Mouse (Mus musculus) myocyte (in vitro differentiated cells): Measurements from ENCODE around the gene Zbp1. TPM values are rescaled to one million over a fixed set of nuclear protein-coding genes. Genes with fewer than 3 reads are reported as not detected.

Experiments used
- H3K27me3 ChIP-seq: one replicate; pipeline ENCODE4 v1.6.1; 2011; ENCODE audit not compliant: control insufficient read depth, insufficient read depth, insufficient read length
- H3K36me3 ChIP-seq: one replicate; pipeline ENCODE4 v1.6.1; 2011; ENCODE audit not compliant: control insufficient read depth, insufficient read depth
- H3K4me2 ChIP-seq: one replicate; pipeline ENCODE4 v1.6.1; 2011; ENCODE audit warnings: low read depth, control low read depth
- H3K4me3 ChIP-seq: one replicate; pipeline ENCODE4 v1.5.1; 2011; ENCODE audit warnings: mild to moderate bottlenecking, control low read depth, moderate library complexity
- H3K79me2 ChIP-seq: one replicate; pipeline ENCODE4 v1.6.1; 2011; ENCODE audit not compliant: control insufficient read depth, insufficient read depth
- H3ac ChIP-seq: one replicate; pipeline ENCODE4 v1.6.1; 2011; ENCODE audit not compliant: control insufficient read depth, insufficient read length
- CEBPB ChIP-seq: IDR thresholded peaks from 2 replicates; pipeline ENCODE4 v1.6.1; 2011; ENCODE audit warnings: mild to moderate bottlenecking, moderate library complexity; ENCODE audit not compliant: poor library complexity, insufficient read depth, severe bottlenecking
- E2F4 ChIP-seq: IDR thresholded peaks from one replicate; pipeline ENCODE4 v1.6.1; 2011; ENCODE audit warnings: mild to moderate bottlenecking, control low read depth, moderate library complexity; ENCODE audit not compliant: insufficient read depth
- MAX ChIP-seq: IDR thresholded peaks from one replicate; pipeline ENCODE4 v1.6.1; 2011; ENCODE audit warnings: low read depth, mild to moderate bottlenecking, control low read depth
- MYOD1 ChIP-seq, 3 experiments: IDR thresholded peaks; one replicate each; pipeline ENCODE4 v1.6.1; 2011; ENCODE audit warnings: control low read depth in 2 of 3, low read depth in 2 of 3, mild to moderate bottlenecking in 2 of 3, moderate library complexity in 1 of 3; ENCODE audit not compliant: insufficient read length in 2 of 3, control insufficient read depth in 1 of 3
- MYOG ChIP-seq, 3 experiments: IDR thresholded peaks; one replicate each; pipeline ENCODE4 v1.6.1; 2011; ENCODE audit warnings: control low read depth in 2 of 3, low read depth in 2 of 3, mild to moderate bottlenecking in 2 of 3; ENCODE audit not compliant: insufficient read length in 2 of 3, control insufficient read depth in 1 of 3, insufficient read depth in 1 of 3
- POLR2A ChIP-seq: IDR thresholded peaks from one replicate; pipeline ENCODE4 v1.6.1; 2011; ENCODE audit warnings: low read depth, mild to moderate bottlenecking, control low read depth, moderate library complexity; ENCODE audit not compliant: insufficient read length
- POLR2AphosphoS2 ChIP-seq: IDR thresholded peaks from one replicate; pipeline ENCODE4 v1.6.1; 2011; ENCODE audit warnings: low read depth, control low read depth; ENCODE audit not compliant: insufficient read length
- REST ChIP-seq: IDR thresholded peaks from one replicate; pipeline ENCODE4 v1.6.1; 2011; ENCODE audit warnings: mild to moderate bottlenecking, control low read depth, moderate library complexity; ENCODE audit not compliant: insufficient read depth, insufficient read length
- SRF ChIP-seq: IDR thresholded peaks from one replicate; pipeline ENCODE4 v1.6.1; 2011; ENCODE audit warnings: low read depth; ENCODE audit not compliant: control insufficient read depth, insufficient read length
- TCF12 ChIP-seq: IDR thresholded peaks from one replicate; pipeline ENCODE4 v1.6.1; 2011; ENCODE audit warnings: mild to moderate bottlenecking, control low read depth; ENCODE audit not compliant: poor library complexity, insufficient read depth, severe bottlenecking
- TCF3 ChIP-seq: IDR thresholded peaks from one replicate; pipeline ENCODE4 v1.6.1; 2011; ENCODE audit warnings: low read depth, control low read depth; ENCODE audit not compliant: insufficient read length
- USF1 ChIP-seq: IDR thresholded peaks from one replicate; pipeline ENCODE4 v1.6.1; 2011; ENCODE audit warnings: low read depth, mild to moderate bottlenecking, control low read depth, moderate library complexity
- polyA plus RNA-seq: library from polyadenylated mRNA; unstranded; fragments of >200 nt; fragmentation: generic; extraction: Trizol; gene quantifications from one replicate; pipeline ENCODE4 v1.2.1, GENCODE M21; 2012; ENCODE audit warnings: missing spikeins

Gene Zbp1
- polyA plus RNA-seq, 1 experiment = 1.1 TPM

DNA sequence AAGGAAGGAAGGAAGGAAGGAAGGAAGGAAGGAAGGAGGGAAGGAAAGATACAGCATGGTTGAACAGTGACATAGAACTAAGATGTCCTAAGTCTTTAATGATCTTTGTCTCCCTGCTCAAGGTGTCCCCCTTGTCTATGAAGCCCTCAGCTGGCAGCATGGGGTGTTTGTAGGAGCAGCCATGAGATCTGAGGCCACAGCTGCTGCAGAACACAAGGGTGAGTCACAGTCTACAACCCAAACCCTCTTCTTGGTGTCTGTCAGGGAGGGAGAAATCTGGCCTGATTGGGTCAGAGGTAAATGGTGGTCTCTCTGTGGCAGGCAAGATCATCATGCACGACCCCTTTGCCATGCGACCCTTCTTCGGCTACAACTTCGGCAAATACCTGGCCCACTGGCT, 60.9 kb downstream of the Zbp1 start:
- TF ChIP-seq MYOG (IDR thresholded peaks at IDR 0.05; ENCODE audit: control insufficient read depth in 1 of 3, insufficient read depth in 1 of 3, insufficient read length in 2 of 3, low read depth in 2 of 3) (no peak), SRF (no peak), TCF12 (no peak), MYOD1 (IDR thresholded peaks at IDR 0.05; ENCODE audit: control insufficient read depth in 1 of 3, insufficient read length in 2 of 3, low read depth in 2 of 3) (peak in 1 of 3 experiments; percentile 13), POLR2A (no peak)
- no peaks in the 10 kb centered on the region for H3K36me3 ChIP-seq
- no peak overlapping the region for H3ac ChIP-seq
- no peaks in the 10 kb centered on the region for H3K79me2 ChIP-seq
- H3K4me3 ChIP-seq = no peak overlapping the region
- peaks cover 43% of the 10 kb centered on the region for H3K27me3 ChIP-seq
- H3K4me2 ChIP-seq = no peak overlapping the region

DNA sequence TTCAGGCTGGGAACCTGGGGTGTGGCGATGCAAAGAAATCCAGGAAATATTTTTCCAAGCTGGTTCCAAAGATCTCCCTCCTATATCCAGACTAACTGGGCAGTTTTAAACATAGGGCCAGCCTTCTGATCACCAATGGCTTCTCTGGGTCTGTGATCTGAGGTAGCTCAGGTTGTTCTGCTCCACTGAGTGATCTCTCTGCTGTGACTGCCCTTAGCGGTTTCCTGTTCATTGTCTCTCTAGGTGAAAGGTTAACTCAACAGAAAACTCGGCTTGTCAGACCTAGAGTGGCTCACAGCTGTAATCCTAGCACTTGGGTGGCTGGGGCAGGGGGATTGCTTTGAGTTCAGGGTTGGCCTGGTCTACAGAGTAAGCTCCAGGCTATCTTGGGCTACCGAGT, 61.3 kb downstream of the Zbp1 start:
- peaks cover 45% of the 10 kb centered on the region for H3K27me3 ChIP-seq
- H3ac ChIP-seq = no peak overlapping the region
- H3K79me2 ChIP-seq = no peaks in the 10 kb centered on the region
- TF ChIP-seq MAX (no peak), TCF3 (no peak), SRF (no peak), E2F4 (no peak), CEBPB (no peak), TCF12 (no peak), POLR2A (no peak), REST (no peak), USF1 (no peak), MYOD1 (IDR thresholded peaks at IDR 0.05; ENCODE audit: control insufficient read depth in 1 of 3, insufficient read length in 2 of 3, low read depth in 2 of 3) (no peak), MYOG (IDR thresholded peaks at IDR 0.05; ENCODE audit: control insufficient read depth in 1 of 3, insufficient read depth in 1 of 3, insufficient read length in 2 of 3, low read depth in 2 of 3) (no peak), POLR2AphosphoS2 (no peak)
- H3K36me3 ChIP-seq = no peaks in the 10 kb centered on the region
- H3K4me3 ChIP-seq = no peak overlapping the region
- no peak overlapping the region for H3K4me2 ChIP-seq

DNA sequence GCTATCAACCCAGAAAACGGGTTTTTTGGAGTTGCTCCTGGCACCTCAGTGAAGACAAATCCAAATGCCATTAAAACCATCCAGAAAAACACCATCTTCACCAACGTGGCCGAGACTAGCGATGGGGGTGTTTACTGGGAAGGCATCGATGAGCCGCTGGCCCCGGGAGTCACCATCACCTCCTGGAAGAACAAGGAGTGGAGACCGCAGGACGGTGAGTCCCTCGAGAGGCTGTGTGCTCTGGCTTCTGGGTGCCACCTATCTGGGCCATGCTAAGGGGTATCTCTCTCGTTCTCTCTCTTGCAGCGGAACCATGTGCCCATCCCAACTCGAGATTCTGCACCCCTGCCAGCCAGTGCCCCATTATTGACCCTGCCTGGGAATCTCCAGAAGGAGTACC, 61.8 kb downstream of the Zbp1 start:
- no peak overlapping the region for H3K4me2 ChIP-seq
- H3K79me2 ChIP-seq = no peaks in the 10 kb centered on the region
- TF ChIP-seq TCF3 = no peak
- TF ChIP-seq TCF12 = no peak
- TF ChIP-seq E2F4 = no peak
- TF ChIP-seq MAX = no peak
- TF ChIP-seq MYOD1 (IDR thresholded peaks at IDR 0.05; ENCODE audit: control insufficient read depth in 1 of 3, insufficient read length in 2 of 3, low read depth in 2 of 3) = no peak
- TF ChIP-seq REST = no peak
- no peak for TF ChIP-seq USF1
- TF ChIP-seq MYOG (IDR thresholded peaks at IDR 0.05; ENCODE audit: control insufficient read depth in 1 of 3, insufficient read depth in 1 of 3, insufficient read length in 2 of 3, low read depth in 2 of 3) = no peak
- TF ChIP-seq POLR2A = no peak
- no peak overlapping the region for H3ac ChIP-seq
- H3K4me3 ChIP-seq = no peak overlapping the region
- no peaks in the 10 kb centered on the region for H3K36me3 ChIP-seq
- peaks cover 44% of the 10 kb centered on the region for H3K27me3 ChIP-seq

Other genes with a start within 250 kb of the Zbp1 start
- gene Spo11, start 241.2 kb downstream of the Zbp1 start, polyA plus RNA-seq = not detected
- gene Rae1, start 218.8 kb downstream of the Zbp1 start, polyA plus RNA-seq = 68.4 TPM
- 124 TPM for gene Rbm38, start 198.4 kb downstream of the Zbp1 start, polyA plus RNA-seq
- gene Ctcfl, start 99.4 kb downstream of the Zbp1 start, polyA plus RNA-seq = not detected
- gene Pck1, start 65.9 kb downstream of the Zbp1 start, polyA plus RNA-seq = not detected
- gene Pmepa1, start 57.6 kb upstream of the Zbp1 start, polyA plus RNA-seq = 260 TPM